Mouse (Mus musculus) layer of hippocampus, adult 9-10 months (tissue): Measurements from ENCODE around the gene Serpina3k.
"Not testable (repeated sequence)": the region's sequence is repeated elsewhere in the genome, so short reads cannot be mapped to it uniquely, and the experiment has no call there.

Experiments
- DNase-seq: peaks from one replicate; pipeline ENCODE4 v3.0.0; 2022; ENCODE audit warnings: low spot score

The Serpina3k gene

GRCm38 (mm10) chr12:104338226-104338625 is at the start of gene Serpina3k, which contains the start of gene Serpina3m:
Serpina3k (plus strand) TSS chr12:104338486.
Serpina3m (plus strand) TSS chr12:104338486.
- not testable (repeated sequence) for DNase-seq

DNA sequence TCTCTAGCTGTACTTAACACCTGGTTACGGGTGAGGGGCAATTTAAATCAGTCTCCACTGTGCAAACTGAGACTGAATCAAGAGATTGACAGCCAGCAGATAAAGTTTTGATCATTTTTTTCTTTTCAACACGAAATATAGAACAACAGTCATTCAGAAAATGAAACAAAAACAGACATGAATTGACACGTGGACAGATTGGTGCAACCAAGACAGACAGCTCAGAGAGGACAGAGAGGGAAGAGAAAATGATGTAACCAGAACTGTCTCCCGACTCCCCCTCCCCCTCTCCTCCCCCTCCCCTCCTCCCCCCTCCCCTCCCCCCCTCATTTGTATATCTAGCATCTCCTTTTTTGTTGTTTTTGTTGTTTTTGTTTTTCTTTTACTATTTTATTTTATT is 48.4 kb upstream of the Serpina3k start:
- no peak for DNase-seq

GRCm38 (mm10) chr12:104293963-104294362 is 44.3 kb upstream of the Serpina3k start:
- no peak for DNase-seq

GRCm38 (mm10) chr12:104298049-104298448 is 40.2 kb upstream of the Serpina3k start:
- DNase-seq: no peak

DNA sequence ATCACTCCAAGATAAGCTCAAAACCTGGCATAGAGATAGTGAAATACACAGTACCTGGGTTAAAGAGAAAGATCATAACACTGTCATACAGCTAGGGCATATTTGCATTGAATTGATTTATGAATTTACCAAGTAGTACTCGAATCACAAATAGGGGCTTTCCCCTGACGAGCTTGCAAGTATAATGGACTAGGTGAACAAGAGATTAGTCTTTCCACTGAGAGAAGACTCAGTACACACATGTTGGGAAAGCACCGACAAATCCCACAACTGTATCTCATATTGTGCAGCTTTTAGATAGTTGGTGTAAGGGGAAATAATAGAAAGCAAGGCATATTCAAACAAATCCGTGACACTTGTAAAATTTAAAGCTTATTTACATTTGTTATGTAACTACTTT is 32.3 kb upstream of the Serpina3k start:
- DNase-seq: no peak

GRCm38 (mm10) chr12:104314253-104314652 is 24.0 kb upstream of the Serpina3k start, which contains the start of gene Serpina3j:
Serpina3j (plus strand) TSS chr12:104314553.
- DNase-seq: no peak

DNA sequence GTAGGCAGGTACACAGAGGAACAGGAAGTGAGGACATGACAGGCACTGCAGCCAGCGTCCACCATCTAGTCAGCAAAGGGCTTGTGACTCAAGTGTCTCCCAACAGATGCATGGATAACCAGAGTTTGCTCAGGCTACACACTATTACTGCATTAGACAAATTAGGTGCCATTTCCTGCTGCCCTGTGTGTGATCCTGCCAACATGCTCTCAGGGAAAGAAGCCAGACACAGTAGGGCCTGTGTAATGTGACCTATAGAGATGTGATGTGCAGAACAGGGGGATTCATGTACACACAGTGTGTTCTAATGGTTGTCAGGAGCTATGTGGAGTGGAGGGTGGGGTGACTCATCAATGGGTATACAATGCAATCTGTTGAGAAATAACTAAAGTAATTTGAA is 15.8 kb upstream of the Serpina3k start:
- DNase-seq: no peak

- DNase-seq: no peak
These were observed 6.6 kb upstream of the Serpina3k start for GRCm38 (mm10) chr12:104331701-104332100.

- DNase-seq: not testable (repeated sequence)
These were observed 1.4 kb upstream of the Serpina3k start for GRCm38 (mm10) chr12:104336873-104337272.

DNA sequence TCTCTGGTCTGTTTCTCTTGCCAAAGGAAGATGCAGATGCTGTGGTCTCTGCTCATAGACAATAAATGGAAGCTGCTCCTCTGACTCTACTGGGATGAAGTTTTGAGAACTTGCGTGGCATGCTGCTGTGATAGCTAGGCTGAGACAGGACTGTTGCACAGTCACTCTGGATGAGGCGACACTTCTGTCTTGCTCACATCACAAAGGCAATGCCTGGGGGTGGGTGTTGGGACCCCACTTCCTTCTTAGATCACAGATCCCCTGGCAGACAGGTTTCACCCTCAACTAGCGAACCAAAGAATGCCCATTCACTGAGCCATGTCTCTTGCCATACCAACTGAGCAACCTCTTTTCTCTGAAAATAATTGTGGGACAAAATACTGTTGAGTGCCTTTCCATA is 419 bp downstream of the Serpina3k start:
- DNase-seq: no peak

DNA sequence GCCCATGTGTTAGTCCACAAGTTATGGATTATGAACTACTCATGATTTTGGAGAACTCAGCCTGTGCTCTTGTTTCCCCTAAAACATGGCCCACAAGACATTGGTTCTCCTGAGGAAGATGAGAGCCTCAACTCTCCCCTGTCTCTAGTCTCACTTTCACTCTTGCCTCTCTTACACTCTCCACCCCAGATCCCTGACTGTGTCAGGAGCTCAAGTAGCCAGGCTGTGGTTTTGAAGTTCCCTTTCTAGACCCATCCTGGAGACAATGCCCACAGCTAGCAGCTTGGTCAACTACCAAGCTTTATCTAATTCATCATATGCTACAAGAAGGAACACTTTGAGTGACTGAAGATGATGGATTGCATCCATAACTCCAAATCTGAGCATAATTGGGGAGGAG is 4.2 kb downstream of the Serpina3k start:
- not testable (repeated sequence) for DNase-seq

GRCm38 (mm10) chr12:104345181-104345580 is 6.9 kb downstream of the Serpina3k start:
- no peak for DNase-seq

DNA sequence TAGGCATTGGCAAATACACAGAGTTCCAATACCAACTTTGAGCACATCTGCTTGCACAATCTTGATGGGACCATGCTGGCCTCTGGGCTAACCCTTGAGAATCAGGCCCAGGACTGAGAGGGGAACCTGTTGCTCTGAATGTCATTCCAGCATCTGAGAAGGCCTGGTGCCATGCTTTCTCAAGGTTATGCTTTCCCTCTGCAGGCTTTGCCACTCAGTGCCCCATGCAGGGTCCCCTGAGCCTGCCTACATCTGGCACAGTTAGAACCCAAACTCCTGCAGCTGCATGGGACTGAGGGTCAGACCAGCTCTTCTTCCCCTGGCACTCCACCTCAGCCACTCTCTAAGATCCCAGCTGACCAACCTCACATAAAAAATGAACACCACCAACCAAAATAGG is 7.4 kb downstream of the Serpina3k start:
- DNase-seq: no peak

DNA sequence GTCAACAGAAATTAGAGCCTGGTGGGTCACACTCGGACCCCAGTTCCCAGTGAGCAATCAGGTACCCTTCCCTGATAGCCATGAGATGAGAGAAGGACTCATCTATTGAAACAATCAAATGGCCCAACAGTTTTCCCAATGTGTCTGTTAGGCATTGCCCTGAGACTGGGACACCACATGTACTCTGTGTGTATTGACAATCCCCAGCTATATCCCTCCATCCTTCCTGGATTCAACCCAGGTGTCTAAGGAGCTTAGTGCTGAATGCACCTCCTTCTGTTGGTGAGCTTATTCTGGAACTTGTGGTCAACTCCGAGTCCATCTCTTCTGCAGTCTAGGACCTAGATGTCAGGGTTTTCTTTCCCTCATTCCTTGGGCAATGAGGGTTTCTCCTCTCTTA is 8.8 kb downstream of the Serpina3k start:
- no peak for DNase-seq

DNA sequence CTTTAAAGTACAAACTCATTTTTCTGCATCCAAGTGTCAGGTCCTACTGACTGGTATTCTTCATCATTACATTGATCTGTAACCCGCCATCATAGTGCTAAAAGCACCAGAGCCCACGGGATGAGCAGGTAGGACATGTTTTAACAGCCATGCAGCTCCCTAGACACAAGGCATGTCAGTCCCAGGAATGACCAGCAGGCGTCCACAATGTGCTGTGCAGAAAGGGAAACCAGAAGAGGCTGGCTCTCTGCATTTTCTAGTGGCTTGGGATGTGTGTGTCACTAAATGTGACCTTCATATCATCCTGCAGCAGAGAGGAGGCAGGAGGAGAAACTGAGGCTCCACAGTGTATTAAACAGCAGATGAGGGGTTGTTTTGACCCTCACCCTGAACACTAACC is 13.5 kb downstream of the Serpina3k start:
- DNase-seq: peak; percentile 4

GRCm38 (mm10) chr12:104356006-104356405 is 17.7 kb downstream of the Serpina3k start:
- DNase-seq: no peak

- DNase-seq: no peak
These were observed 31.7 kb downstream of the Serpina3k start for GRCm38 (mm10) chr12:104369986-104370385.

GRCm38 (mm10) chr12:104377179-104377578 is 38.9 kb downstream of the Serpina3k start:
- not testable (repeated sequence) for DNase-seq

GRCm38 (mm10) chr12:104378351-104378750 is 40.1 kb downstream of the Serpina3k start:
- not testable (repeated sequence) for DNase-seq

GRCm38 (mm10) chr12:104378815-104379214 is 40.5 kb downstream of the Serpina3k start:
- not testable (repeated sequence) for DNase-seq

GRCm38 (mm10) chr12:104379856-104380255 is 41.6 kb downstream of the Serpina3k start:
- no peak for DNase-seq

- not testable (repeated sequence) for DNase-seq
These were observed 42.9 kb downstream of the Serpina3k start for GRCm38 (mm10) chr12:104381071-104381604.

- DNase-seq: not testable (repeated sequence)
These were observed 47.7 kb downstream of the Serpina3k start for GRCm38 (mm10) chr12:104385987-104386386.

DNA sequence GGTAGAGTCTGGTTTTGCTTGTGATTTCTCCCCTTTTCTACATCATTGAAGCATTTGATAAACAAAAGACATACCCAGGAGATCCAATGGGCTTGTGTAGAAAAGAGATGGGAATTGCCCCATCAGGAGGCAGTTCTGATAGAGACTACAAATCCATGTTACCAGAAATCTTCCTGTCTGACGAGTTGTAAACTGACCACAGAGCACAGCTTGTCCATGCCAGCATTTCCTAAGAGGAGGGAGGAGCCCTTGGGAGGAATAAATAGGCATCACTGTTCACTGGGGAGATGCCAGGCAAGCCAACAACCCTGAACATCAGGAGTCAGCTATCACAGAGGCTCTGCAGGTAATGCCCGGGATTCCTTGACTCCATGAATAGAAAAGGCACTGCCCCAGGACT is 48.6 kb downstream of the Serpina3k start:
- DNase-seq: not testable (repeated sequence)
